In the genomic region with DNA sequence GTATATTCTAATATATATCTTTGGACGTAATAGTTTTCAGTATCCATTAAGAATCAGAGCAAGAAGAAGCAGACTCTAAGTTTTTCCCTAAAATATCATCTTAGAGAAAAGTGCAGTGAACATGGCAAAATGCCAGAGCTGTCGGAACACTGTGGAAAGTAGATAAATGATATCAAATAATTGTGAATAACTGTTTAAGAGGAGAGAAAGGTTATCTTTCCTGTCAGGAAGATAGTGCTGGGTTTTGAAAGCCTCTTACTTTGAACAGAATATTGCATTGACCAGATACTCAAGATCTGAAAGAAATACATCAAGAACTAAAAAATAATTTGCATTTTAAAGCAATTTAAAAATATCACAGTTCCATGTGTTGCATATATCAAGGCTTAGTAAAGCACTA, we compare ENCODE assay signal across 18 mouse cellular contexts.
"Had no signal": no experiment of that assay in that cellular context is flagged by ENCODE, and none has a peak within 500 bp of the region (broad histone marks: within the 10 kb centered on the region; RNA-seq: fewer than 3 reads in every experiment).

No protein-coding gene starts in this region.

- H3K4me1 ChIP-seq: limb, embryonic 15.5 days; midbrain, embryonic 15.5 days; neural tube, embryonic 13.5 days had no signal

- DNase-seq: kidney, adult 2 months; kidney, postnatal 25 days; layer of hippocampus, adult 9-11 months; liver, postnatal 0 days; lung, postnatal 14 days; lung, postnatal 4 days; thymus, adult 18-20 months; thymus, postnatal 36 days had no signal

- H3K9ac ChIP-seq: limb, embryonic 15.5 days; liver, embryonic 14.5 days; liver, postnatal 0 days; midbrain, embryonic 15.5 days; neural tube, embryonic 13.5 days had no signal

- H3K9me3 ChIP-seq: limb, embryonic 15.5 days; midbrain, embryonic 15.5 days; neural tube, embryonic 13.5 days had no signal

- H3K36me3 ChIP-seq: limb, embryonic 15.5 days; midbrain, embryonic 15.5 days; neural tube, embryonic 13.5 days had no signal

- H3K27ac ChIP-seq: kidney, postnatal 0 days; layer of hippocampus, adult 2 months; limb, embryonic 15.5 days; liver, embryonic 14.5 days; midbrain, embryonic 15.5 days; neural tube, embryonic 13.5 days had no signal

- H3K4me3 ChIP-seq: layer of hippocampus, adult 2 months; limb, embryonic 15.5 days; midbrain, embryonic 15.5 days; myocyte; neural tube, embryonic 13.5 days had no signal

- H3K4me2 ChIP-seq: limb, embryonic 15.5 days; liver, embryonic 11.5 days; midbrain, embryonic 11.5 days; midbrain, embryonic 15.5 days; neural tube, embryonic 13.5 days had no signal

- H3K27me3 ChIP-seq: limb, embryonic 15.5 days; midbrain, embryonic 15.5 days; neural tube, embryonic 13.5 days had no signal

- ATAC-seq: intestine, postnatal 0 days; liver, postnatal 0 days; midbrain, embryonic 15.5 days had no signal
